Mouse (Mus musculus) MEL (cell line): ENCODE results near the gene Tchh. TPM values are rescaled to one million over a fixed set of nuclear protein-coding genes. Genes with fewer than 3 reads are reported as not detected.

Experiments
- DNase-seq: peaks from one replicate; pipeline ENCODE4 v3.0.0; 2011; ENCODE audit warnings: low read depth, low spot score
- H3K27ac ChIP-seq: 2 replicates; pipeline ENCODE4 v1.5.1; 2012; ENCODE audit warnings: low read depth, mild to moderate bottlenecking, control low read depth, low read length, moderate library complexity; ENCODE audit not compliant: control insufficient read depth
- H3K27me3 ChIP-seq, 2 experiments: fragments of 150-350 bp in 1 of 2; sonication (generic) in 1 of 2; 2 replicates each; pipeline ENCODE4 v1.6.1; 2012; ENCODE audit warnings: low read length in 2 of 2, mild to moderate bottlenecking in 2 of 2, improper control_type of control experiment in 1 of 2, moderate library complexity in 1 of 2; ENCODE audit not compliant: insufficient read depth in 2 of 2, control insufficient read depth in 1 of 2
- H3K36me3 ChIP-seq, 2 experiments: 2 replicates each; pipeline ENCODE4 v1.6.1; 2012 to 2014; ENCODE audit warnings: low read length in 2 of 2, improper control_type of control experiment in 1 of 2, inconsistent platforms in 1 of 2, mild to moderate bottlenecking in 1 of 2; ENCODE audit not compliant: insufficient read depth in 2 of 2, control insufficient read depth in 1 of 2
- H3K4me1 ChIP-seq, 2 experiments: fragments of 150-350 bp in 1 of 2; sonication (generic) in 1 of 2; 2 replicates each; pipeline ENCODE4 v1.6.1; 2012; ENCODE audit warnings: low read length in 2 of 2, improper control_type of control experiment in 1 of 2, mild to moderate bottlenecking in 1 of 2; ENCODE audit not compliant: insufficient read depth in 2 of 2, control insufficient read depth in 1 of 2
- H3K4me3 ChIP-seq, 2 experiments: fragments of 150-350 bp in 1 of 2; sonication (generic) in 1 of 2; 2 replicates each; pipeline ENCODE4 v1.5.1; 2012; ENCODE audit warnings: low read depth in 2 of 2, low read length in 2 of 2, mild to moderate bottlenecking in 2 of 2, moderate library complexity in 2 of 2, control low read depth in 1 of 2, improper control_type of control experiment in 1 of 2; ENCODE audit not compliant: control insufficient read depth in 1 of 2, insufficient read depth in 1 of 2
- H3K79me2 ChIP-seq: 2 replicates; pipeline ENCODE4 v1.6.1; 2012; ENCODE audit warnings: mild to moderate bottlenecking, low read length, moderate library complexity; ENCODE audit not compliant: control insufficient read depth, poor library complexity, insufficient read depth
- H3K9ac ChIP-seq: 2 replicates; pipeline ENCODE4 v1.6.1; 2012; ENCODE audit warnings: low read depth, mild to moderate bottlenecking, control low read depth, low read length, moderate library complexity; ENCODE audit not compliant: control insufficient read depth, poor library complexity, severe bottlenecking
- H3K9me3 ChIP-seq: fragments of 150-350 bp; sonication (generic); replicated peaks from 2 replicates; pipeline ENCODE4 v1.6.1; 2012; ENCODE audit warnings: mild to moderate bottlenecking, low read length, improper control_type of control experiment, moderate library complexity; ENCODE audit not compliant: insufficient read depth
- BHLHE40 ChIP-seq: IDR thresholded peaks from 2 replicates; pipeline ENCODE4 v1.6.1; 2012; ENCODE audit warnings: low read depth, mild to moderate bottlenecking, inconsistent platforms, low read length, improper control_type of control experiment, borderline replicate concordance
- CHD1 ChIP-seq: IDR thresholded peaks from 2 replicates; pipeline ENCODE4 v1.6.1; 2012; ENCODE audit warnings: low read depth, mild to moderate bottlenecking, inconsistent platforms, low read length, improper control_type of control experiment
- EP300 ChIP-seq, 2 experiments: IDR thresholded peaks; 2 replicates each; pipeline ENCODE4 v1.6.1; 2011; ENCODE audit warnings: improper control_type of control experiment in 2 of 2, low read length in 2 of 2, low read depth in 1 of 2, mild to moderate bottlenecking in 1 of 2
- GATA1 ChIP-seq: IDR thresholded peaks from 2 replicates; pipeline ENCODE4 v1.6.1; 2011; ENCODE audit warnings: low read depth, low read length, improper control_type of control experiment
- JUND ChIP-seq: IDR thresholded peaks from 2 replicates; pipeline ENCODE4 v1.6.1; 2011; ENCODE audit warnings: low read depth, mild to moderate bottlenecking, improper control_type of control experiment, low read length
- KAT2A ChIP-seq: conservative IDR thresholded peaks from 2 replicates; pipeline ENCODE4 v1.6.1; 2012; ENCODE audit warnings: low read depth, low read length, improper control_type of control experiment, inconsistent platforms
- MAFK ChIP-seq: IDR thresholded peaks from 2 replicates; pipeline ENCODE4 v1.6.1; 2011; ENCODE audit warnings: low read depth, mild to moderate bottlenecking, low read length, improper control_type of control experiment, borderline replicate concordance
- MAX ChIP-seq: IDR thresholded peaks from 2 replicates; pipeline ENCODE4 v1.6.1; 2011; ENCODE audit warnings: low read length, improper control_type of control experiment
- MAZ ChIP-seq: IDR thresholded peaks from 2 replicates; pipeline ENCODE4 v1.6.1; 2012; ENCODE audit warnings: low read depth, mild to moderate bottlenecking, inconsistent platforms, low read length, improper control_type of control experiment
- MEF2A ChIP-seq: IDR thresholded peaks from 2 replicates; pipeline ENCODE4 v1.6.1; 2014; ENCODE audit warnings: low read depth, mild to moderate bottlenecking, inconsistent platforms, low read length, improper control_type of control experiment; ENCODE audit not compliant: poor library complexity, insufficient replicate concordance, severe bottlenecking; ENCODE audit errors: extremely low read depth
- MYC ChIP-seq: IDR thresholded peaks from 2 replicates; pipeline ENCODE4 v1.6.1; 2011; ENCODE audit warnings: low read depth, mild to moderate bottlenecking, low read length, improper control_type of control experiment, moderate library complexity
- NRF1 ChIP-seq: IDR thresholded peaks from 2 replicates; pipeline ENCODE4 v1.6.1; 2014; ENCODE audit warnings: low read depth, mild to moderate bottlenecking, inconsistent platforms, low read length, improper control_type of control experiment, moderate library complexity; ENCODE audit not compliant: poor library complexity, insufficient read depth, severe bottlenecking
- POLR2A ChIP-seq, 2 experiments: IDR thresholded peaks; 2 replicates each; pipeline ENCODE4 v1.6.1; 2011 to 2012; ENCODE audit warnings: low read length in 2 of 2, mild to moderate bottlenecking in 2 of 2, control low read depth in 1 of 2, improper control_type of control experiment in 1 of 2, low read depth in 1 of 2, moderate library complexity in 1 of 2; ENCODE audit not compliant: control insufficient read depth in 1 of 2, insufficient read depth in 1 of 2, poor library complexity in 1 of 2
- POLR2AphosphoS2 ChIP-seq: IDR thresholded peaks from 2 replicates; pipeline ENCODE4 v1.6.1; 2011; ENCODE audit warnings: low read length, improper control_type of control experiment
- POLR2AphosphoS5 ChIP-seq: IDR thresholded peaks from 2 replicates; pipeline ENCODE4 v1.6.1; 2012; ENCODE audit warnings: low read depth, borderline replicate concordance, mild to moderate bottlenecking, inconsistent platforms, low read length, moderate library complexity, mixed read lengths
- RCOR1 ChIP-seq: IDR thresholded peaks from 2 replicates; pipeline ENCODE4 v1.6.1; 2012; ENCODE audit warnings: low read depth, mild to moderate bottlenecking, inconsistent platforms, low read length, improper control_type of control experiment
- SIN3A ChIP-seq: IDR thresholded peaks from 2 replicates; pipeline ENCODE4 v1.6.1; 2012; ENCODE audit warnings: low read length, improper control_type of control experiment, inconsistent platforms
- SMC3 ChIP-seq: IDR thresholded peaks from 2 replicates; pipeline ENCODE4 v1.6.1; 2011; ENCODE audit warnings: low read depth, low read length, improper control_type of control experiment
- TBP ChIP-seq: IDR thresholded peaks from 2 replicates; pipeline ENCODE4 v1.8.0; 2011; ENCODE audit warnings: low read depth, low read length, improper control_type of control experiment
- TCF12 ChIP-seq: IDR thresholded peaks from 2 replicates; pipeline ENCODE4 v1.6.1; 2014; ENCODE audit warnings: low read depth, mild to moderate bottlenecking, inconsistent platforms, low read length, improper control_type of control experiment, moderate library complexity
- USF1 ChIP-seq: IDR thresholded peaks from 2 replicates; pipeline ENCODE4 v1.6.1; 2014; ENCODE audit warnings: low read depth, mild to moderate bottlenecking, inconsistent platforms, low read length, improper control_type of control experiment, moderate library complexity
- ZKSCAN1 ChIP-seq: IDR thresholded peaks from 2 replicates; pipeline ENCODE4 v1.6.1; 2012; ENCODE audit warnings: low read depth, mild to moderate bottlenecking, inconsistent platforms, low read length, improper control_type of control experiment, moderate library complexity
- polyA plus RNA-seq, 2 experiments: library from polyadenylated mRNA; stranded (reverse) in 1 of 2; unstranded in 1 of 2; fragments of >175 nt in 1 of 2; fragments of >200 nt in 1 of 2; gene quantifications; 2 replicates each; pipeline versions ENCODE4 v1.2.1 to v1.2.4; 2012; ENCODE audit warnings: low replicate concordance in 2 of 2, low read depth in 1 of 2; ENCODE audit not compliant: insufficient read length in 2 of 2, insufficient read depth in 1 of 2, missing spikeins in 1 of 2
- total RNA-seq: library from RNA; depleted of rRNA; stranded (reverse); fragments of 300-350 nt; gene quantifications from 2 replicates; pipeline ENCODE4 v1.2.3, GENCODE M21; 2012

Gene Tchh
- total and polyA plus RNA-seq, 3 experiments: not detected

DNA sequence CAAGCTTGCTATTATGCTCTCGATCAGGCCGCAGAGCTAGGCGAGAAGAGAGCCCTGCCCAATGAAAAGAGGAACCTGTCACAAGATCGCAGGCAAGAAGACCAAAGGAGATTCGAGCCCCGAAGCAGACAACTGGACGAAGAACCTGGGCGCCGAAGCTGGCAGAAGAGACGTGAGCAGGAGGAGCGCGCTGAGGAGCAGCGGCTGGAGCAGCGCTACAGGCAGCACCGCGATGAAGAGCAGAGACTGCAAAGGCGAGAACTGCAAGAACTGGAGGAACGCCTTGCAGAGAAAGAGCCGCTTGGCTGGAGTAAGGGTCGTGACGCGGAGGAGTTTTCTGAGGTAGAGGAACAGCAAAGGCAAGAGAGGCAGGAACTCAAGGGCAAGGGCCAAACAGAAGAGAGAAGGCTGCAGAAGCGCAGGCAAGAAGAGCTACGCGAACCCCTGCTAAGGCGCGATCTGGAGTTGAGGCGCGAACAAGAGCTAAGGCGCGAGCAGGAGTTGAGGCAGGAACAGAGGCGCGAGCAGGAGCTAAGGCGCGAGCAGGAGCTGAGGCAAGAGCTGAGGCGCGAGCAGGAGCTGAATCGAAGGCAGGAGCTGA is 1.5 kb downstream of the Tchh start:
- Histone ChIP-seq H3K27me3 (no peaks in the 10 kb centered on the region), H3K4me3 (no peak overlapping the region), H3K79me2 (no peaks in the 10 kb centered on the region), H3K9ac (no peak overlapping the region), H3K27ac (no peak overlapping the region), H3K9me3 (no peaks in the 10 kb centered on the region), H3K36me3 (no peaks in the 10 kb centered on the region), H3K4me1 (no peaks in the 10 kb centered on the region)
- no peak for DNase-seq
- TF ChIP-seq USF1: no peak
- TF ChIP-seq SMC3: no peak
- TF ChIP-seq MYC: no peak
- no peak for TF ChIP-seq MAZ
- no peak for TF ChIP-seq NRF1
- no peak for TF ChIP-seq JUND
- TF ChIP-seq MEF2A: no peak
- no peak for TF ChIP-seq POLR2AphosphoS5
- TF ChIP-seq KAT2A: no peak
- no peak for TF ChIP-seq POLR2AphosphoS2
- TF ChIP-seq EP300 (IDR thresholded peaks at IDR 0.05; ENCODE audit: low read depth in 1 of 2, low read length in 2 of 2): no peak
- TF ChIP-seq TBP: no peak
- TF ChIP-seq CHD1: no peak
- TF ChIP-seq GATA1: no peak
- no peak for TF ChIP-seq ZKSCAN1
- TF ChIP-seq MAX: no peak
- TF ChIP-seq POLR2A (IDR thresholded peaks at IDR 0.05; ENCODE audit: control insufficient read depth in 1 of 2, insufficient read depth in 1 of 2, low read depth in 1 of 2, low read length in 2 of 2, poor library complexity in 1 of 2): no peak
- TF ChIP-seq MAFK: no peak
- TF ChIP-seq TCF12: no peak
- no peak for TF ChIP-seq BHLHE40

DNA sequence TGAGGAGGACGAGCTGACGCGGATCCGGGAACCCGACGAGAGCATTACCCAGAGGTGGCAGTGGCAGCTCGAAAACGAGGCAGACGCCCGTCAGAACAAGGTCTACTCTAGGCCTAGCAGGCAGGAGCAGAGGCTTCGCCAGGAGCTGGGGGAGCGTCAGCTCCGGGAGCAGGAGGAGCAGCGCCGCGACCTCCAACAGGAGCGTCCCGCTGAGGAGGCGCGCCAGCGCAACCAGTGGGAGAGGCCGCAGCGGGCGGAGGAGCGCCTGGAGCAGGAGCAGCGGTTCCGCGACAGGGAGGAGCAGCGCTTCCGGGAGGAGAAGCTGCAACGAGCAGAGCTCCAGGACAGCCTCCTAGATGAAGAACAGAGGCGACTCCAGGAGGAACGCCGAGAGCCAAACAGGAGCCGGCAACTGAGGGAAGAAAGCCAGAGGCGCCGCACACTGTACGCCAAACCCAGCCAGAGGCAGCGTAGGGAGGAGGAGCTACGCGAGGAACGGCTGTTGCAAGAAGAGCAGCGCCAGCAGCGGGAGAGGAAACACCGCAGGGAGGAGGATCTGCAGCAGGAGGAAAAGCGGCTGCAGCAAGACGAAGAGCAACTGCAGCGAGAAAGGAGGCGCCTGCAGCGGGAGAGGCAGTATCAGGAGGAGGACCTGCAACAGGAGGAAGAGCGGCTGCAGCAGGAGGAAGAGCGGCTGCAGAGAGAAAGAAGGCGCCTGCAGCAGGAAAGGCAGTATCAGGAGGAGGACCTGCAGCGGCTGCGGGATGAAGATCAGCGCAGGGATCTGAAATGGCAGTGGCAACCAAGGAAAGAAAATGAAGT is 2.4 kb downstream of the Tchh start:
- Histone ChIP-seq H3K27me3 (no peaks in the 10 kb centered on the region), H3K4me1 (no peaks in the 10 kb centered on the region), H3K9ac (no peak overlapping the region)

More for the DNA sequence above, 2.4 kb downstream of the Tchh start:
- no peaks in the 10 kb centered on the region for H3K9me3 ChIP-seq
- no peaks in the 10 kb centered on the region for H3K79me2 ChIP-seq
- H3K36me3 ChIP-seq: no peaks in the 10 kb centered on the region
- no peak for DNase-seq
- TF ChIP-seq POLR2AphosphoS2: no peak
- no peak for TF ChIP-seq SMC3
- TF ChIP-seq KAT2A: no peak
- no peak for TF ChIP-seq POLR2AphosphoS5
- no peak for TF ChIP-seq CHD1
- no peak for TF ChIP-seq MAZ
- TF ChIP-seq RCOR1: no peak
- no peak for TF ChIP-seq SIN3A
- no peak for TF ChIP-seq NRF1
- no peak for TF ChIP-seq POLR2A (IDR thresholded peaks at IDR 0.05; ENCODE audit: control insufficient read depth in 1 of 2, insufficient read depth in 1 of 2, low read depth in 1 of 2, low read length in 2 of 2, poor library complexity in 1 of 2)
- TF ChIP-seq MEF2A: no peak
- TF ChIP-seq GATA1: no peak
- no peak overlapping the region for H3K4me3 ChIP-seq
- H3K27ac ChIP-seq: no peak overlapping the region
